9 mouse cellular contexts compared by ENCODE assay signal in genomic region chr2:170873382-170873781, GRCm38 (mm10).
DNase-seq lines count a peak whose midpoint lies in the region; ATAC-seq and TF ChIP-seq lines count a peak whose summit lies in the region.
"Had no signal": no experiment of that assay in that cellular context is flagged by ENCODE, and none has a peak within 500 bp of the region (broad histone marks: within the 10 kb centered on the region; RNA-seq: fewer than 3 reads in every experiment).

No protein-coding gene starts in this region.

- H3K4me1 ChIP-seq in heart, embryonic 11.5 days (ENCODE audit: control insufficient read depth, insufficient read depth, low read length): no peaks in the 10 kb centered on the region
- no peaks in the 10 kb centered on the region for H3K4me1 ChIP-seq in midbrain, postnatal 0 days (ENCODE audit: insufficient read depth, low read length)

- H3K4me2 ChIP-seq in heart, embryonic 11.5 days: no peak overlapping the region
- H3K4me2 ChIP-seq in midbrain, postnatal 0 days (ENCODE audit: low read depth, low read length, poor library complexity, severe bottlenecking): no peak overlapping the region

- intact Hi-C loops in heart, postnatal 14 days (cut with DNase I): loop anchor here (1.0 to 10.0 kb wide), 4 partner anchors 190 to 419 kb away; no protein-coding TSS in a partner anchor

- 14% methylated on average over 8 of the region's 8 CpGs for WGBS in heart, embryonic 11.5 days (ENCODE audit: insufficient replicate concordance)
- WGBS in midbrain, postnatal 0 days: 11% methylated on average over 8 of the region's 8 CpGs

- no peak overlapping the region for H3K4me3 ChIP-seq in heart, embryonic 11.5 days (ENCODE audit: low read depth, low read length)
- H3K4me3 ChIP-seq in midbrain, postnatal 0 days (ENCODE audit: low read depth, low read length): no peak overlapping the region

- DNase-seq in heart, adult 8-10 months (ENCODE audit: low spot score): peak; percentile 58
- peak; percentile 86 for DNase-seq in adrenal gland, postnatal 14 days
- DNase-seq in embryo, embryonic 11 days: peak; percentile 81
- peak; percentile 79 to 85 for DNase-seq in heart, postnatal 14 days
- peak; percentile 57 for DNase-seq in left cerebral cortex, adult 11 months (ENCODE audit: low spot score)
- DNase-seq in midbrain, postnatal 0 days (ENCODE audit: low spot score): peak; percentile 83
- DNase-seq in thymus, postnatal 0 days (ENCODE audit: low spot score): peak; percentile 56

- no peak overlapping the region for H3K27ac ChIP-seq in heart, embryonic 11.5 days (ENCODE audit: low read depth, low read length)
- no peak overlapping the region for H3K27ac ChIP-seq in midbrain, postnatal 0 days (ENCODE audit: low read depth, low read length)
- H3K27ac ChIP-seq: macrophage had no signal

- H3K9me3 ChIP-seq in heart, embryonic 11.5 days (replicated peaks; ENCODE audit: control insufficient read depth, low read length): no peaks in the 10 kb centered on the region
- H3K9me3 ChIP-seq in midbrain, postnatal 0 days (ENCODE audit: low read length): no peaks in the 10 kb centered on the region

- peaks cover 3% of the 10 kb centered on the region; the same call in 1 of the 2 replicates for H3K27me3 ChIP-seq in heart, embryonic 11.5 days (ENCODE audit: control insufficient read depth, insufficient read depth, low read length)
- H3K27me3 ChIP-seq in midbrain, postnatal 0 days (ENCODE audit: insufficient read depth, low read length): no peaks in the 10 kb centered on the region; the same call in 1 of the 2 replicates

- H3K36me3 ChIP-seq in heart, embryonic 11.5 days (ENCODE audit: control insufficient read depth, insufficient read depth, low read length): no peaks in the 10 kb centered on the region
- 0 out of 2 replicates have a peak, but pooled peaks cover 6% of the 10 kb centered on the region for H3K36me3 ChIP-seq in midbrain, postnatal 0 days (ENCODE audit: insufficient read depth, low read length)

- TF ChIP-seq CTCF in midbrain, postnatal 0 days (IDR thresholded peaks at IDR 0.05): peak; percentile 98

- no peak overlapping the region for H3K9ac ChIP-seq in heart, embryonic 11.5 days (ENCODE audit: low read depth, low read length)
- H3K9ac ChIP-seq in midbrain, postnatal 0 days (replicated peaks; ENCODE audit: low read length, poor library complexity, severe bottlenecking): no peak overlapping the region

- no peak for ATAC-seq in heart, embryonic 11.5 days (replicated peaks; ENCODE audit: insufficient number of reproducible peaks, low FRiP score, low TSS enrichment)
- no peak for ATAC-seq in midbrain, postnatal 0 days (ENCODE audit: low FRiP score)
